Mouse (Mus musculus) monocyte, adult 2 months (primary cell): ENCODE measurements around the gene Grin2c.

ENCODE experiments used
- DNase-seq, 2 experiments: peaks; one replicate each; pipeline ENCODE4 v3.0.0; 2022; ENCODE audit warnings: low spot score in 2 of 2, low read depth in 1 of 2

The Grin2c gene

GRCm38 (mm10) chr11:115265771-115266399 lies 1.2 kb downstream of the Grin2c start:
- no peak for DNase-seq

DNA sequence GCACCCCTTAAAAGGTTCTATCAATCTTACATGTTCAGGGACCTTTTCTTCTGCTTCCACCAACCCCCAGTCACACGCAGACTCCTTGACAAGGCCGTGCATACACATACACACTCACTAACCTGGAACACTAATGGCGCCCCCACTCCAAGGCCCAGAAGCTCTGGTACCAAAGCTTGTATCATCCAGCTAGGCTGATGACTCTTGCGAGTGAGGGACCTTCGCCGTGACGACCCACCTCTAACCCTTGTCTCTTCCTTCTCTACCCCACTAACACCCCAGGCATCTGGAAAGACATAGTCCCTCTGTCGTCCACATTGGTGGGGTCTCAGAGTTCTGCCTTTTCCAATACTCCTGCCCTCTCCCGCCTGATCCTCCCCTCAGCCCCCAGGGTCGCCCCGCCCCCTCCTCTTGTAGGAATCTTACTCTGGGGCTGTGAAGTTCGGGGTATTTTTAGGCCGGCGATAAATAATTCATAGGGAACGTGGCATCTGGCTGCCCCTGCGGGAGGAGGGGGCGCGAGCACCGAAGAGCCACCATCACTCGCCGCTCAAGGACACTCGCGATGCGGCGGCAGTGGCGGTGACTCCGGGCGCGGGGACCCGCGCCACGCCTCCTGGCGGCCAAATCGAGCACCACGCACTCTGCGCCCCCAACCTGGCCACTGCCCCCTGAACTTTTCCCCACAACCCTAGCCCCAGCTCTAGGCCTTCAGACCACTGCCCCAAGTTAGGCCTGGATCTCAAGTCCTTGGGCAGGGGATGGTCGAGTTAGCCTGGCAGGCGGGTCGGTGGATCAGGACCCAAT lies 2.0 kb downstream of the Grin2c start:
- no peak for DNase-seq

GRCm38 (mm10) chr11:115264136-115264861 lies 2.7 kb downstream of the Grin2c start:
- DNase-seq: no peak

DNA sequence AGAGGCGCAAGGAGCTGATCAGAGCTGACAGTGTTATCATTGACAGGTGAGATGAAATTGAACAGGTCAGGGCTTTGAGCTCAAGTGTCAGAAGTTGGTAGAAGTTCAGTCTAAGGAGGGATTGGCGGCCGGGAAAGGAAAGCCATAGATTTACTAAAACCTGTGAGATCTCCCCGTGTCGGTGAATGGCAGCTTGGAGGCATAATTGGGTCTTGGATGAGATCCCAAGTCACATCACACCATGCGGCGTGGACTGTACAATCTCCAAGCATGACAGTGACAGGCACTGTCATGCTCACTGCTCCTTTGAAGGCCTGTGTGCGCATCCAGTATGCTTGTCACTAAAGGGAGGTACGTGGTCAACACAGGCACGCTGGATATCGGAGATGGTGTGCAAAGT lies 4.1 kb downstream of the Grin2c start:
- DNase-seq: no peak

GRCm38 (mm10) chr11:115259134-115259533 lies 7.9 kb downstream of the Grin2c start:
- DNase-seq: no peak

DNA sequence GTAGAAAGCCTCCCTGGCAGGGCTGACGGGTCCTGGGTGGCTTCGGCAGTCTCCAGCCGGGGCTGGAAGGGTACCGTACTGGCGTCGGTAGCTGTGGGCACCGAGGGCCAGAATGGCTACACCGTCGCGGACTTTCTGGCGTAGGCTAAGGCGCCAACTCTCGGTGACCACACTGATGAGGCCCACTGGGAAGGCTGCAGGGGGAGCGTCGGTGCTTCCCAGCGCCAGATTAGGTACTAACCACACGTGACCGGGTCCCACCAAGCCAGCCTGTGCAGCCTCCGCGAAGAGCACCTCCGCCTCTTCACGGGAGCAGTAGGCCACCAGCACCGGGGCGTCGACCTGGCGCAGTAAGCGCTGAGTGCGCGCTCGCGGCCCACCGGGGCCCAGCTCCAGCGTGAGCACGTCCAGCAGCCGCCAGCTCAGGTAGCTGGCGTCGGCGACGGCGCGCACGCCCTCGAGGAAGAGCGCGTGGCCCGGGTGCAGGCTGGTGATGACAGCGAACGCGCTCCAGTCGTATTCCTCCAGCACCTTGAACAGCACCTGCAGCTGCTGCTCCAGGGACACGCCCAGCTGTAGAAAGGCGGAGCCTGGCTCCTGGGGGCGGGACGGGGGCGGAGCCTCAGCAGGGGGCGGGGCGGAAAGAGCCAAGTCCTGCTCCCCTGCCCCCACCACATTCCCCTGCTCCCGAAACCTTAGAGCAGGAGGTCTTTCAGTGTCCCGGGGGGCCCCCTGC lies 9.1 kb downstream of the Grin2c start:
- no peak for DNase-seq

- no peak for DNase-seq
Measured at GRCm38 (mm10) chr11:115251258-115251657, 15.8 kb downstream of the Grin2c start.

DNA sequence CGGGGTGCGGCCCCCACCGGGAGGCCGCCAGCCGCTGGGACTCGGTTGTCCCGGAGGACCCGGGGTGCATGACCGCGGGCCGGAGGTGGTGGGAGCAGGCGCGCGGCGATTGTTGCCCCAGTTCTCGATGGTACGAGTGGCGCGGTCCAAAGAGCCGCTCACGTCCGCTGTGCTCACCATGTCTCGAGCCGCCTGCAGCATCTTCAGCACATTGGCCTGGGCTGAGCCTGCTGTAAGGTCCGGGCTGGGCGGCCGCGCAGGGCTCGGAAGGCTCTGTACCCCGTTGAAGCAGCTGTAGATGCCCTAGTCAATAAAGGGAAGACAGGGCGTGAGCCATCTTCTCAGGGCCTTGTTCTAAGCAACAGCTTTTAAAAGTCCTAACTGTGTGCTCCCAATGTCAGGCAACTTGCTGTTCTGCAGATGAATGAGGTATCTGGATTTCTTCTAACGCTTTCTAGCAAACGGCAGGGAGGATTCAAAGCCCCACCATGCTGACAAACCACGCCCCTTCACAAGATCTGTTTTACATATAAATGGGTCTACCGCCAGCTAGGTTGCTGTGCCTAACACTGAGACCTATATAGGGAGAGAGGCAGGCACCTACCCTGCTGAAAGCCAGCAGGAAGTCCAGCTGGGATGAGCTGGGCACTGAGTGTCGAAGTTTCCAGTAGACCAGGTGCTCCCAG lies 16.5 kb downstream of the Grin2c start:
- no peak for DNase-seq

- DNase-seq: no peak
Measured at GRCm38 (mm10) chr11:115249721-115250404, 17.2 kb downstream of the Grin2c start.

GRCm38 (mm10) chr11:115247945-115248344 lies 19.1 kb downstream of the Grin2c start:
- DNase-seq: no peak

DNA sequence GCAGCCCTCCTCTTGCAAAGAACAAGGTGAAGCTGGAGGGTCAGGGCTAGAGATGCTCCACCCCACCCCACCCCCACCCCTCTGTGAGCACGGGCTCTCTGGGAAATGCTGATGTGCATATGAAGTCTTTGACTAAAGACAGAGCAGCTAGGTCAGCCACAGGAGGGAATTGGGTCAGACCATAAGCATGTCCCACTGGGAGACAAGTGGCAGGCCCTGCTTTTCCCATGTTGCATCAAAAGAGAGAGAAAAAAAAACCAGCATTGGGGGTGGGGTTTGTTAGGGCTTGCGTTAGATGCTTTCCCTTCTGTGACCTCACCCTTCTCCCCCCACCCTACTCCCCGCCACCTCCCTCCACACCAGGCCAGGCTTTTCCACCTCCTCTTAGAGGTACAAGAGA lies 19.8 kb downstream of the Grin2c start:
- no peak for DNase-seq

GRCm38 (mm10) chr11:115246386-115246785 lies 20.7 kb downstream of the Grin2c start:
- no peak for DNase-seq

DNA sequence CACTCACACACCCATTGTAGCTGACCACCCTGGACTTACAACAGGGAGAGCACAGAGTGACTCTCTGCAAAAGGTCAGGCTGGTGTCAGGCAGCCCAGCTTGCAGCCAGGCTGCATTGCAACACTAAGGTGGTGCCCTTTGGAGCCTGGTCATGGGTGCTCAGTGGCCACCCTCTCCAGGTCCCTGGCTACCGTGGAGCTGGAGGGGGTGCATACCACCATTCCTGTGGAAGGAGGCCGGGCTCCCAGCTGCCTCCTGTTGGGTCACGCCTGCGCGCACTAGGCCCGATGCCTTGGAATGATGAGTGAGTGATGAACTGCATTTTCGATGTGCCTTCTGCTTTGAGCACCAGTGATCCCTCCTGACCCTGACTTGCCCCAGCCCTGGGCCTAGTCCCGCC lies 22.2 kb downstream of the Grin2c start:
- no peak for DNase-seq

DNA sequence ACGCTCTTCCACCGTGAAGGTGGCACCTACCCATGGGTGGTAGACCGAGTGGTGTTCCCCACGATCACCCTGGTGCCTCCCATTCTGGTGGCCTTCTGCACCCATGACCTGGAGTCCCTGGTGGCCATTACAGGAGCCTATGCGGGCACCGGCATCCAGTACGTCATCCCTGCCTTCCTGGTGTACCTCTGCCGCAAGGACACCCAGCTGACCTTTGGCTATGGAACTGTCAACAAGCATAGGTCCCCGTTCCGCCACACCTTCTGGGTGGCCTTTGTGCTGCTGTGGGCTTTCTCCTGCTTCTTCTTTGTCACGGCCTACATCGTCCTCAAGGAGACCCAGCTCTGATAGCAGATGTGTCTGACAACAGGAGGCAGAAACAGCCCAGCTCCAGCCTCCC lies 23.3 kb downstream of the Grin2c start:
- DNase-seq: no peak

- no peak for DNase-seq
Measured at GRCm38 (mm10) chr11:115242746-115243145, 24.3 kb downstream of the Grin2c start.

GRCm38 (mm10) chr11:115241402-115241801 lies 25.6 kb downstream of the Grin2c start:
- DNase-seq: no peak

DNA sequence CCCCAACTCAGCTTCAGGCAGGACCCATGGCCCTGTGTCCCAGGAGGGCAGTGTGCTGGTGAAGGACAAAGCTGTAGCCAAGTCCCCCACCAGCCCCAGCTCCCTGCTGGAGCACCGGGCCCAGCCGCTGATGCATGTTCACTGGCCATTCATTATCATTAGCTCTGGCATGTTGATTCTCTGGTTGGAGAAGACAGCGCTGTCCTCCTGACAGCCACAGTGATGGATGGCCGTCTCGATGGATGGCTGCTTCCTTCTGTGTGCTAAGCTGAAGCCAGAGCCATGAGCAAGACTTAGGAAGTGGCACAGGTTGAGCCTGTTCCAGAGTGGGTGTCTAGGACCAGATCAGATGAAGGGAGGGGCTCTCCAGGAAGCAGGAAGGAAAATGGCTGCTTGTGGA lies 30.5 kb downstream of the Grin2c start:
- no peak for DNase-seq

DNA sequence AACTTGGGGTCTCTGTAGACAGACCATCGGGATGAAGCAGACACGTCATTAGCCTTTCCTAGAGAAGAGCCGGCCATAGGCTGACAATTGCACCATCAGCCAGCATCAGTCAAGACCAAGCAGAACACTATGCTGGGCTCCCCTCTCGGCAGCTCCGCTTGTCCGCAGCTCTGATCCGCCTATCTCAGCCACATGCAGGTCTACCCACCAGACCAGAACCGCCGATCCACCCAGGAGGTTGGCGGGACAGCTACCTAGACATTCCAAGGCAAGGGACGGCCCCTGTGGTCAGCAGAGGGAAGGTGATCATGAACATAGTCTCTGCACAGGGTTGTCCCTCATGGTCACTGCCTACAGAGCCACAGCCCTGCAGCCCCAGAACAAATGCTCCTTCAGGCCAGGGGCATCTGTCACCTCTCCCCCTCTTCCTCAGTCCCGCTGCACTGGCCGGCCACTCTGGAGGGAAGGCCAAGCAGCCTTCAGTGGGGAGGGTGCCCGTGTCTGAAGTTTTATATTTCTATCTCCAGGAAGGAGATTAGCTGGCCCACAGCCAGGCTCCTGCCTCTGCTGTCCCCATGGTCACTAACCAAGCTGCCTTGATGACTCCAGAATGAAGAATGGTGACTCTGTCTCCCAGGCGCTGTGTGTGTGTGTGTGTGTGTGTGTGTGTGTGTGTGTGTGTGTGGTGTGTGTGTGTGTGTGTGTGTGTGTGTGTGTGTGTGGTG lies 32.6 kb downstream of the Grin2c start:
- no peak for DNase-seq

DNA sequence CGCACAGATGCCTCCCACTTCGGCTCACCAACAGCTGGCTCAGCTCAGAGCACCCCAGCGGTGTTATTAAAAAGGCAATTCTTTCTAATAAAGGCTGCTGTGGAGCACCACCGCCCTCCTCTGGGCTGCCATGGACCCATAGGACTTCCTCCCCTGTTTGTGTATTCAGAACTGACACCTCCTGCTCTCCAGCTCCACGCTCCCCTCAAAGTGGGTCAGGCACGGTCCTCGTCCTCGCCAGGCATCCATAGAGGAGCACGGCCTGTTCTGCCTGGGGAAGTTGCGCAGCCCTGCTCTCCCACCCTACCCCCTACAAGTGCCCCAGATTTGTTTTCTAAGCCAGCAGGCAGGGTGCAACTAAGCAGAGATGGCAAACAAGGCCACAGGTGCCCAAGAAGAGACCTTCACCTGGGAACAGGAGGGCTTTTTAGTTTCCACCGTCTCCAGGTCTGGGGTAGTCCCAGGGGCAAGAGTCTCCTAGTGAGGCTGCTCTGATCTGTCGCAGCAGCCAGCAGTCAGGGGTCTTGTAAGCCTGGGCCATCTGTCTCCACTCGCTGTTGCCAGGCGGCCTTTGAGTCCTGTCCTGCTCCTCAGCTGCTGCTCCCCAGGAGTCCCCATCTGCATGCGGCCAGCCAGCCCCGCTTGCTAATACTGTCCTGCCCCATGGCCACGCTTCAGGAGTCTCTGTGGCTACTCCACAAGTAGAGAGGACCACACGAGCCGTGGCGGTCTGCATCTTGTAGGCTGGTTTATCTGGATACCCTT lies 33.3 kb downstream of the Grin2c start:
- no peak for DNase-seq
